Mouse (Mus musculus): ENCODE data around the gene Cd68.
"Not testable (repeated sequence)": the region's sequence is repeated elsewhere in the genome, so short reads cannot be mapped to it uniquely, and the experiment has no call there.

DNA sequence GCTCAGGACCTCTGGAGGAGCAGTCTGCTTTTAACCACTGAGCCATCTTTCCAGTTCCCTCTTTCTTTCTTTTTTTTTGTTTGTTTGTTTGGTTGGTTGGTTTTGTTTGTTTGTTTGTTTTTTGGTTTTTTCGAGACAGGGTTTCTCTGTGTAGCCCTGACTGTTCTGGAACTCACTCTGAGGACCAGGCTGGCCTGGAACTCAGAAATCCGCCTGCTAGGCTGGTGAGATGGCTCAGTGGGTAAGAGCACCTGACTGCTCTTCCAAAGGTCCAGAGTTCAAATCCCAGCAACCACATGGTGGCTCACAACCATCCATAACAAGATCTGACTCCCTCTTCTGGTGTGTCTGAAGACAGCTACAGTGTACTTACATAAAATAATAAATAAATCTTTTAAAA lies 41.6 kb downstream of the Cd68 start:
- TF ChIP-seq CTCF, EP300 (IDR thresholded peaks at IDR 0.05; ENCODE audit: low read depth): not testable (repeated sequence)
